Mouse (Mus musculus): Measurements from ENCODE around the gene Tdrd1. TPM values are rescaled to one million over a fixed set of nuclear protein-coding genes. Genes with fewer than 3 reads are reported as not detected.

The Tdrd1 gene
- polyA plus RNA-seq, 1 experiment, result 0.09 TPM

DNA sequence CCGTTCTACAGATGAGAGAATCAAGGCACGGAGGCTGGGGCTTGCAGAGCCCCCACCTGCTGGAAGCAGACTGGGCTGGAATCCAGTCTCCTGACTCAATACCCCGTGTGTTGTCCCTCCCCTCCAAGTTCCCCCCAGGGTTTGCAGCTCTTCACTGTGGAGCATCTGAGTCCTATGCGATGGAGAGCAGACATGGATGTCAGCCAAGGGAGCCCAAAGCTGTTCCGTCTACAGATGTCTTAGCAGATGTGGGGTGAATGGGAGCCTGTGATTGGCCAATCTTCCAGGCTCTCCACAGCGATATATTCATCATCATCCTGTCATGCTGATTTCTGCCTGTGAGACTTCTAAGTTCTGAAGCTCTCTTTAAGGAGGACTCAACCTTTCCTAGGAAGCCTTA lies 51.4 kb downstream of the Tdrd1 start:
- Histone ChIP-seq H3K4me3 (ENCODE audit: control insufficient read depth, insufficient read depth, low read length) (no peak overlapping the region), H3K27me3 (ENCODE audit: control insufficient read depth, insufficient read depth, low read length) (peaks cover 6% of the 10 kb centered on the region; the same call in 1 of the 2 replicates), H3K4me1 (replicated peaks; ENCODE audit: control insufficient read depth, insufficient read depth, low read length) (0 out of 2 replicates have a peak, but pooled peaks cover 4% of the 10 kb centered on the region), H3K36me3 (ENCODE audit: control insufficient read depth, insufficient read depth, low read length) (no peaks in the 10 kb centered on the region), H3K27ac (ENCODE audit: control insufficient read depth, insufficient read depth, low read length) (no peak overlapping the region)
- TF ChIP-seq CTCF (IDR thresholded peaks at IDR 0.05; ENCODE audit: borderline replicate concordance, control insufficient read depth, extremely low read depth, insufficient read depth, low read length, poor library complexity) (no peak), POLR2A (IDR thresholded peaks at IDR 0.05; ENCODE audit: control insufficient read depth, extremely low read depth, insufficient read depth, low read length, poor library complexity) (no peak)
- 73% methylated on average over 6 of the region's 6 CpGs for WGBS
- DNase-seq, result no peak

DNA sequence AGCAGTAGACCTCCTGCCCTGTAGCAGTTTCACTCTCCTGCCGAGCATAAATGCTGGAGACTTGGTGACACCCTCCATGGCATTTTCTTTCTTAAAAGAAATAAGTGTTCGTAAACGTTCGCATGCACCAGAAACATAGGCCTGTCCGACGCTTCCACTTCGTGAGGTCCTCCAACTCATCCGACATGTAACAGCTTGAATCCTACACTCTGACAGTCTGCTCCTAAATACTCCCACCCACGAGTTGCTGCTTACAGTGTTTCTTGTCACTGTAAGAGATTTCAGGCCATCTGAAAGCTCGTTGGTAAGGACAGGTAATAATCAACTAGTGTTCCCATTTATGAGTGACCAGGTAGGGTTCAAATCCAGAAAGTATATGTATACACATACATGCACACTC lies 61.9 kb downstream of the Tdrd1 start:
- WGBS, result 86% methylated on average over 10 of the region's 10 CpGs

DNA sequence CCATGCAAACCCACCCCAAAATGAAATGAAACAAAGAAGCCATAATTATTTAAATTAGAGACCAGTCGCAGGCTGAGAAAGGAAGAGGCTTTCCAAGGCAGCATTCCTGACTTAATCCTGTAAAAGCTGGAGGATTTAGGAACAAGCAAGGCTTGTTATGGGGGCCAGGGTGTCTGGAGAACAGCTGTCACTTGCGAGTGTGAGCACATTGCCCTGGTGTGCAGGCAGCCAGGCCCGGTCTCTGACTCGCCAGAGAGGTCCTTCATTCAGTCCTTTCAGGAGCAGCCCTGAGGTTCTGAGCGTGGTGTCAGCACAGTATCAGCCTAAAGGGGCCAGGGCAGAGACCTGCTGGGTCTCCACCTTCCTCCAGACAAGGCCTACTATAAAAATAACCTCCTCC lies 62.6 kb downstream of the Tdrd1 start:
- H3K4me3 ChIP-seq (ENCODE audit: control insufficient read depth, insufficient read depth, low read length), result no peak overlapping the region
- no peaks in the 10 kb centered on the region for H3K36me3 ChIP-seq (ENCODE audit: control insufficient read depth, insufficient read depth, low read length)
- H3K27me3 ChIP-seq (ENCODE audit: control insufficient read depth, insufficient read depth, low read length), result no peaks in the 10 kb centered on the region
- TF ChIP-seq CTCF (IDR thresholded peaks at IDR 0.05; ENCODE audit: borderline replicate concordance, control insufficient read depth, extremely low read depth, insufficient read depth, low read length, poor library complexity), result no peak
- no peak for TF ChIP-seq POLR2A (IDR thresholded peaks at IDR 0.05; ENCODE audit: control insufficient read depth, extremely low read depth, insufficient read depth, low read length, poor library complexity)
- DNase-seq, result no peak
- no peak overlapping the region for H3K27ac ChIP-seq (ENCODE audit: control insufficient read depth, insufficient read depth, low read length)
- no peaks in the 10 kb centered on the region for H3K4me1 ChIP-seq (replicated peaks; ENCODE audit: control insufficient read depth, insufficient read depth, low read length)
- WGBS, result 96% methylated on average over 5 of the region's 5 CpGs

More for the DNA sequence above, 61.9 kb downstream of the Tdrd1 start:
- H3K27ac ChIP-seq (ENCODE audit: control insufficient read depth, insufficient read depth, low read length), result no peak overlapping the region
- H3K4me3 ChIP-seq (ENCODE audit: control insufficient read depth, insufficient read depth, low read length), result no peak overlapping the region
- TF ChIP-seq CTCF (IDR thresholded peaks at IDR 0.05; ENCODE audit: borderline replicate concordance, control insufficient read depth, extremely low read depth, insufficient read depth, low read length, poor library complexity), result no peak
- TF ChIP-seq POLR2A (IDR thresholded peaks at IDR 0.05; ENCODE audit: control insufficient read depth, extremely low read depth, insufficient read depth, low read length, poor library complexity), result no peak
- no peaks in the 10 kb centered on the region; the same call in 1 of the 2 replicates for H3K4me1 ChIP-seq (replicated peaks; ENCODE audit: control insufficient read depth, insufficient read depth, low read length)
- H3K27me3 ChIP-seq (ENCODE audit: control insufficient read depth, insufficient read depth, low read length), result no peaks in the 10 kb centered on the region
- no peak for DNase-seq
- H3K36me3 ChIP-seq (ENCODE audit: control insufficient read depth, insufficient read depth, low read length), result no peaks in the 10 kb centered on the region

DNA sequence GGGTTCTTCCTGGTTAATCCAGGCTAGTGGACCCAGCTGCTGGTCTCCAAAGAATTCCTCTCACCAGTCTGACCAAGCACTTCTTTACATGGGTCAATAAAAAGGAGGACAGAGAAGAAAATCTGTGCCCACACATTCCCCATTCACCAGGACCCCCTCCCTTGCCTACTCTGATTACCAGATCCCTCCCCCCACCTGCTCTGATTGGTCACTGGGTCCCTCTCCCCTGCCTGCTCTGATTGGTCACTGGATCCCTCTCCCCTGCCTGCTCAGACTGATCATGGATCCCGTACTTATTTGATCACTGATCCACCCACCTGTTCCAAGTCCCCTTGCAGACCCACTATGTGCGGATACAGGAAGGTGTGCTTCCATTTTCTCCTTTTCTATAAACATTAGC lies 65.4 kb downstream of the Tdrd1 start:
- Histone ChIP-seq H3K27ac (ENCODE audit: control insufficient read depth, insufficient read depth, low read length) (no peak overlapping the region), H3K4me3 (ENCODE audit: control insufficient read depth, insufficient read depth, low read length) (no peak overlapping the region), H3K27me3 (ENCODE audit: control insufficient read depth, insufficient read depth, low read length) (no peaks in the 10 kb centered on the region), H3K4me1 (replicated peaks; ENCODE audit: control insufficient read depth, insufficient read depth, low read length) (no peaks in the 10 kb centered on the region), H3K36me3 (ENCODE audit: control insufficient read depth, insufficient read depth, low read length) (no peaks in the 10 kb centered on the region)
- 87% methylated on average over 2 of the region's 2 CpGs for WGBS
- TF ChIP-seq CTCF (IDR thresholded peaks at IDR 0.05; ENCODE audit: borderline replicate concordance, control insufficient read depth, extremely low read depth, insufficient read depth, low read length, poor library complexity) (no peak), POLR2A (IDR thresholded peaks at IDR 0.05; ENCODE audit: control insufficient read depth, extremely low read depth, insufficient read depth, low read length, poor library complexity) (no peak)
- DNase-seq, result no peak

DNA sequence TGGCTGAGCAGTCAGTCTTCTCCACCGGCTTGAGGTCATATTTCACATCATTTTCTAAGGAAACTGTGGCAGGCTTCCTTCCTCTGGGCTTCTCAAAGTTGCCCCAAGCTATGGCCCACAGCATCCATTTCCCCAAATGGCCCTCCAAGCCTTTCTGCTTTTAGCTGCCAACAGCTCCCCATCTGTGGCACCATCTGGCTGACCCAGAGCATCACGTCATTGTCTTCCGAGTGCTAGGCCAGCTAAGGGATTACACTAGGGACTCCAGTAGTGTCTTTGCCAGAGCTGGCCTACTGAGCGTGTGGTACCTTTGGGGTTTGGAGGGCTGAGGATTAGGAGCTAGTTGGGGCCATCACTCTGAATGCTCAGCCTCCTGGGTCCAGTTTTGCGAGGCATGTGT lies 66.6 kb downstream of the Tdrd1 start:
- Histone ChIP-seq H3K27me3 (ENCODE audit: control insufficient read depth, insufficient read depth, low read length) (no peaks in the 10 kb centered on the region), H3K4me3 (ENCODE audit: control insufficient read depth, insufficient read depth, low read length) (no peak overlapping the region), H3K27ac (ENCODE audit: control insufficient read depth, insufficient read depth, low read length) (no peak overlapping the region), H3K36me3 (ENCODE audit: control insufficient read depth, insufficient read depth, low read length) (no peaks in the 10 kb centered on the region), H3K4me1 (replicated peaks; ENCODE audit: control insufficient read depth, insufficient read depth, low read length) (no peaks in the 10 kb centered on the region)
- WGBS, result 82% methylated on average over 5 of the region's 5 CpGs
- no peak for DNase-seq
- TF ChIP-seq CTCF (IDR thresholded peaks at IDR 0.05; ENCODE audit: borderline replicate concordance, control insufficient read depth, extremely low read depth, insufficient read depth, low read length, poor library complexity), result no peak
- TF ChIP-seq POLR2A (IDR thresholded peaks at IDR 0.05; ENCODE audit: control insufficient read depth, extremely low read depth, insufficient read depth, low read length, poor library complexity), result no peak

DNA sequence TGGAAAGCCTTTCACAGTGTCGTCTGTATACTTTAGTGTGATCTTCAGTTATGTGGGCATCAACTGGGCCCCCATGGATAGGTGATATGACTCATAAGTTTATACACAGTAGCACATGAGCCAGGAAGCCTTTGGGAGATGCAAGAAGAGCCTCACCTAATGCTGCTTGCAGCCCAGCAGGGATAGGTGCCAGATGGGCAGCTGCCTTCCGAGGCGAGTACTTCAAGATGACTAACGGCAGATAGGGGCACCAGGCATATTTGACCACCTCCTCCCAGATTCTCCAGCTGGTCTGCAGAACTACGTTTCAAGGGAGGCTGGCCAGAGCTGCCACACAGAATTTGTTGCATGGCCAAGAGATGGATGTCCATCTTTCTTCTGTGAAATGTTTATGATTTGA lies 67.3 kb downstream of the Tdrd1 start:
- no peaks in the 10 kb centered on the region for H3K36me3 ChIP-seq (ENCODE audit: control insufficient read depth, insufficient read depth, low read length)
- no peaks in the 10 kb centered on the region for H3K4me1 ChIP-seq (replicated peaks; ENCODE audit: control insufficient read depth, insufficient read depth, low read length)
- 89% methylated on average over 5 of the region's 5 CpGs for WGBS
- H3K4me3 ChIP-seq (ENCODE audit: control insufficient read depth, insufficient read depth, low read length), result no peak overlapping the region
- no peak for TF ChIP-seq CTCF (IDR thresholded peaks at IDR 0.05; ENCODE audit: borderline replicate concordance, control insufficient read depth, extremely low read depth, insufficient read depth, low read length, poor library complexity)
- TF ChIP-seq POLR2A (IDR thresholded peaks at IDR 0.05; ENCODE audit: control insufficient read depth, extremely low read depth, insufficient read depth, low read length, poor library complexity), result no peak
- no peak for DNase-seq
- H3K27ac ChIP-seq (ENCODE audit: control insufficient read depth, insufficient read depth, low read length), result no peak overlapping the region
- H3K27me3 ChIP-seq (ENCODE audit: control insufficient read depth, insufficient read depth, low read length), result no peaks in the 10 kb centered on the region

DNA sequence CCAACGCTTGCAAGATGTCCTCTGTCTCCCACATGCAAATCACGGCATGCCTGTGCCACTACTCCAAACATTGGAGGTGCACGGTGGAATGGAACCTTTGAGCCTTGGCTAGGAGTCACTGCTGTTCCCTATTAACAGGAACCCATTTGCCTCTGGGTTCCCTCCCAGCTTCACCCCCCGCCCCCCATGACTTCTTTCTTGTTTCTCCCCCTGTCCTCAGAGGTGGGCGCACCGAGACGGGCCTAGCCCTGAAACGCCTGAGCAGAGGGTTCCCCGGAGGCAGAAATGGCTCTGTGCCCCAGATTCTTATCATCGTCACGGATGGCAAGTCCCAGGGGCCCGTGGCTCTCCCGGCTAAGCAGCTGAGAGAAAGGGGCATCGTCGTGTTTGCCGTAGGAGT lies 71.6 kb downstream of the Tdrd1 start:
- TF ChIP-seq POLR2A (IDR thresholded peaks at IDR 0.05; ENCODE audit: control insufficient read depth, extremely low read depth, insufficient read depth, low read length, poor library complexity) (no peak), CTCF (IDR thresholded peaks at IDR 0.05; ENCODE audit: borderline replicate concordance, control insufficient read depth, extremely low read depth, insufficient read depth, low read length, poor library complexity) (no peak)
- WGBS, result 93% methylated on average over 16 of the region's 16 CpGs
- no peak for DNase-seq
- Histone ChIP-seq H3K36me3 (ENCODE audit: control insufficient read depth, insufficient read depth, low read length) (no peaks in the 10 kb centered on the region), H3K27ac (ENCODE audit: control insufficient read depth, insufficient read depth, low read length) (no peak overlapping the region), H3K4me3 (ENCODE audit: control insufficient read depth, insufficient read depth, low read length) (no peak overlapping the region), H3K4me1 (replicated peaks; ENCODE audit: control insufficient read depth, insufficient read depth, low read length) (no peaks in the 10 kb centered on the region), H3K27me3 (ENCODE audit: control insufficient read depth, insufficient read depth, low read length) (no peaks in the 10 kb centered on the region)
